Mouse (Mus musculus) embryonic fibroblast, embryonic 13.5 days (primary cell): ENCODE results near the gene Txndc15. TPM values are rescaled to one million over a fixed set of nuclear protein-coding genes. Genes with fewer than 3 reads are reported as not detected.

Experiments
- H3K27ac ChIP-seq: 2 replicates; pipeline ENCODE4 v1.5.1; 2012; ENCODE audit warnings: low read length, control low read depth, inconsistent platforms; ENCODE audit not compliant: insufficient read depth
- H3K4me1 ChIP-seq: 2 replicates; pipeline ENCODE4 v1.6.1; 2011; ENCODE audit warnings: low read length; ENCODE audit not compliant: control insufficient read depth, insufficient read depth
- H3K4me3 ChIP-seq: 2 replicates; pipeline ENCODE4 v1.5.1; 2011; ENCODE audit warnings: mild to moderate bottlenecking, control low read depth, low read length; ENCODE audit not compliant: insufficient read depth
- CTCF ChIP-seq: IDR thresholded peaks from 2 replicates; pipeline ENCODE4 v1.5.1; 2011; ENCODE audit warnings: mild to moderate bottlenecking, control low read depth, low read length, moderate library complexity, borderline replicate concordance; ENCODE audit not compliant: insufficient read depth
- POLR2A ChIP-seq: IDR thresholded peaks from 2 replicates; pipeline ENCODE4 v1.6.1; 2011; ENCODE audit warnings: low read depth, mild to moderate bottlenecking, control low read depth, low read length, moderate library complexity
- polyA plus RNA-seq: library from polyadenylated mRNA; stranded (reverse); fragments of >200 nt; gene quantifications from 2 replicates; pipeline ENCODE4 v1.2.4, GENCODE M21; 2011; ENCODE audit warnings: low read depth; ENCODE audit not compliant: missing spikeins, insufficient read length

Gene Txndc15
- polyA plus RNA-seq, 1 experiment = 48.4 TPM

DNA sequence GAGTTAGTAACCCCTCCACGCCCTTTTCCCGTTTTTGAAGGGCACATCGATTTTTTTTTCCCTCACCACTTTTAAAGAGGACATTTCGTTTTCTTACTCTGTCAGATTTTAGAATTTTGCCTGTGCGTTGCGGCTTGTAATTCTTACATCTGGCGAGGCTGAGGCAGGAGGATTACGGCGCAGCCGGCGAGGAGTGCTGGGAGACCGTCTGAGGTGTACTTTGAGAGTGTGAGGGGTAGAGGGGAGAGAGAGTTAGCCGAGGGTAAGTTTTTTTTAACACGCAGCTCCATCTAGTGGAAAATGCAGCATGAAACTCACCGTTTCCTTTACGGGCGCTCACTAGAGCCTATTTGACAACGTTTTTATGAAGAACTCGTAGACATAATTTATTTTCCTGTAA lies 13.4 kb downstream of the Txndc15 start:
- TF ChIP-seq POLR2A (peak; percentile 76), CTCF (no peak)
- Histone ChIP-seq H3K27ac (peak overlapping the region; percentile 92), H3K4me3 (peak overlapping the region; percentile 93), H3K4me1 (no peaks in the 10 kb centered on the region)

DNA sequence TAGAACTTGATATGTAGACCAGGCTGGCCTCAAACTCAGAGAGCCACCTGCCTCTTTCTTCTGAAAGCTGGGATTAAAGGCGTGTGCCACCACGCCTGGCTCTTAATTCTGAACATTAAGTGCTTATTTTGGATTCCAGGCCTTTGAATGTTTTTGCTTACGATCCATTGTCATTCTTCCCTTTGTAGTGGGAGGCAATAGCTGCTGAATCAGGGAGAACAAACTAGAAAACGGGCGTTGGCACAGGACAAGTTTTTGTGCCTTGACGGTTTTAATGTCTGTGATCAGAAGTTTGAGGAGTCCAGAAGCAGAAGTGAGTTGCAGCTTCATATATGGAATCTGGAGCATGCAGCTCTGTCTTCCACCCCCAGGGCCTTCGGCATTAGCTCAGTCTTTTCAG lies 16.3 kb downstream of the Txndc15 start:
- H3K4me3 ChIP-seq = no peak overlapping the region
- no peaks in the 10 kb centered on the region for H3K4me1 ChIP-seq
- TF ChIP-seq CTCF = no peak
- no peak for TF ChIP-seq POLR2A
- H3K27ac ChIP-seq = no peak overlapping the region

DNA sequence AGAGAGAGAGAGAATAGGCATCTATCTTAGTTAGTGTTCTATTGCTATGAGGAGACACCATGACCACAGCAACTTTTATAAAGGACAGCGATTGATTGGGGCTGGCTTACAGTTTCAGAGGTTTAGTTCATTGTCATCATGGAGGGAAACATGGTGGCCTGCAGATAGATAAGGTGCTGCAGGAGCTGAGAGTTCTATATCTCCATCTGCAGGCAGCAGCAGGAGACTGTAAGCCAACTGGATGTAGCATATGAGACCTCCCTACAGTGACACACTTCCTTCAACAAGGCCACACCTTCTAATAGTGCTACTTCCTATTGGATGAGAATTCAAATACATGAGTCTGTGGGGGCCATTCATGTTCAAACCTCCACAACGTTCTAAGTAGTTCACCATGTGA lies 17.7 kb downstream of the Txndc15 start:
- no peak overlapping the region for H3K4me3 ChIP-seq
- H3K4me1 ChIP-seq = no peaks in the 10 kb centered on the region
- TF ChIP-seq POLR2A = no peak
- TF ChIP-seq CTCF = no peak
- H3K27ac ChIP-seq = no peak overlapping the region

DNA sequence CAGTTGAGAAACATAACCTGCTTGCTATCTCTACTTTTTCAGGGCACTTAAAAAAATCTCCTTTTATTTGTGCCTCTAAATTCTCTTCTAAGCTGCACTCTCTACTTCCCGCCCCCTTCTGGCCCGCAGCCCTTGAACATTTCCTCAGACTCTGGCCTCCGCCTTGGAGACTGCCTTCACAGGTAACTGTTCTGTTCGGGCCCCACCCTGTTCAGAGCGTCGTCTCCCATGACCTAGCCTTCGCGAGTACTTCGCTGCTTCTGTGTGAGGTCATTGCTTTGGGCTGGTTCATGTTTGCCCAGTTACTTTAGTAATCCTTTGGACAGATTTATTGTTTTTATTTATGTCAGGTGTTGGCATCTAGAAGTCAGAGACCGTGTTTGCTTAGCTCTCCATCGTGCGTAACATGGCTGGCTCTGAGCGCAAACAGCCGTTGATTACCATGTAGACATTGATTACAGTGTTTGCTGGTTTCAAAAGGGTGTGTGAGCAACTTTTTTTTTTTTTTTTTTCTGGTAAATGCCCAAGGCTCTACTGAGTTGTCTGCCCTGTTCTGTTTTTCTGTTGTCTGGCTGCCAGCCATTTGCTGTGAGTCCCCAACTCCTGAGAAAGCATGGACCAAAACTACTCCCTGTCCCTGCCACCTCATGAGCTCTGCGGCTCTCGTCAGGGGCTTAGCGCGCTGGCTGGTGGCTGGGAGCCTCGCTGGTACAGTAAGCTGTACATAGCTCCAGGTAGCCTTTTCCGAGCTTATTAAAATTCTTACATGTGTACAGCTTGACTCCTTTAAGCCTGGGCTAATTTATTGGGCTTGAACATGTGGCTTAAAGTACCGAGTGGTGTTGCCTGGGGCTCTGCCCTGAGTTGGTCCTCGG lies 19.4 kb downstream of the Txndc15 start:
- Histone ChIP-seq H3K27ac (no peak overlapping the region), H3K4me1 (peaks cover 3% of the 10 kb centered on the region; the same call in 1 of the 2 replicates), H3K4me3 (no peak overlapping the region)
- no peak for TF ChIP-seq POLR2A
- no peak for TF ChIP-seq CTCF

DNA sequence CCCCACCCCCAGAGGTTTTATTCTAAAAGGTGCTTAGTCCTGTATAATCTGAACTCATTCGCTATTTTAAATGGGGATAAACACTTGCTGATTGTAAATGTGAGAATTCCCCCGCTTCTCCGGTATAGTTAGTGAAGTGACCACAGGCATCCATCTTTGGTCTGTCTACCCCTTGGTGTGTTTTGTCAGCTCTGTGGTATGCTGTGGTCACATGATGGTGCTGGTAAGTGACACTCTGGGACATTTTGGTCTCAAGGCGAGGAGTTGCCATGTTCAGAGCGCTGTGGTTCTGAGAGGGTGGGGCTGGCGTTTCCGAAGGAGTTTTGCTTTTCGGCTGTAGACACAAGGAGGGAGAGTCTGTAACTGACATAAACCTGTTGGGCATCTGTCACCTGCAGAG lies 23.4 kb downstream of the Txndc15 start:
- TF ChIP-seq POLR2A = no peak
- TF ChIP-seq CTCF = no peak
- Histone ChIP-seq H3K4me1 (peaks cover 3% of the 10 kb centered on the region; the same call in 1 of the 2 replicates), H3K4me3 (no peak overlapping the region), H3K27ac (no peak overlapping the region)

DNA sequence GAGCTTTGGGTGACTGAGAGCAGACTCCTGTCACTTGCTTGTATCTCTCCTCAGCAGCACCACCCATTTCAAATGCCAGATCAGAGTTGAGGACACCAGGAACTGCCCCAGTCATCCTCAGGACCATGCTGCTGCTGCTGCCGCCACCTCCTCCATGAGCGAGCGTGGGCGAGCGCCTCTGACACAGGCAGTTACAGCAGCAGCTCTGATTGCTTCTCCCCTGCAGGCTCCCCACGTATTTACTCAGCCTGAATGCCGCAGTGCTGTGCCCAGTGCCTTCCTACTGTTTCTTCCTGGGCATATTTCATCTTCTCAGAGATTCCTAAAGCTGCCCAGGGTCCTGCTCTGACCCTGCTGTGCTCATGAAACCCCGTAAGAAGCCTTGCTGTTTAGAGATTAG lies 27.9 kb downstream of the Txndc15 start:
- TF ChIP-seq POLR2A (no peak), CTCF (no peak)
- H3K4me3 ChIP-seq = no peak overlapping the region
- peaks cover 3% of the 10 kb centered on the region; the same call in 1 of the 2 replicates for H3K4me1 ChIP-seq
- H3K27ac ChIP-seq = no peak overlapping the region

DNA sequence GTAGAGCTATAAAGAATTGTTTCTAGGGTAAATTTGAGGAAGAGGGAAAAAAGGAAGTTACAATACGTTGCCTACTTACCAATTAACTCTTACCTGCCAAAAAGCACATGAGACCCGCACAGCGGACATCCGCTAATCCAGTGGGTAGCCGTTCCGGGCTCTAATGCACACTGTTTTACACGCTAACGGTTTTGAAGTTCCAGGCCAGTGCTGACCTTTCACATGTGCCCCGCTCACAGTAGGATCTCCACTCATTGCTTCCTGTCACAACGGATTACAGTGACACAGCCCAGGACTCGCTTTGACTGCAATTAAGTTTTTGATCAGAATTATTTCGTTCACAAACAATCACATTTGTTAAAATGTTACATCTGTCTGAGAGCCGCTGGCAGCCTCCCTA lies 39.9 kb downstream of the Txndc15 start:
- no peak for TF ChIP-seq POLR2A
- TF ChIP-seq CTCF = no peak
- Histone ChIP-seq H3K27ac (no peak overlapping the region), H3K4me3 (no peak overlapping the region), H3K4me1 (no peaks in the 10 kb centered on the region)

DNA sequence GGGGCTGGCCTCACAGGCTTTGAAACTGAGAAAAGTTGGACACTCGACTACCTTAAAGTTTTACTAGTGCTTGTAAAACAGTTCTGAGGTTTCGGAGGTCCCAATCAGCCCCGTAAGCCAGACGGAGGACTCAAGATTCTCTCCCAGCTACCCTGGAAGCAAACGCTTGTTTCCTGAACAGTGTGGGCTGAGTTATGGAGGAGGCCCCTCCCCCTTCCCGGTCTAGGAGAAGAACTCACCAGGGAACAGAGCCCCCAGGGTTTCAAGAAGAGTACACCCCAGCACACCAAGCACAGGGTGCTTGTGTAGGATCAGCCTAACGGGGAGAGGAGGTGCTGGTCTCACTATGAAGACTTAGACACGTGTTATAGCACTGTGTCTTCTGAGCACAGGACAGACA lies 42.3 kb downstream of the Txndc15 start:
- TF ChIP-seq POLR2A (no peak), CTCF (no peak)
- no peak overlapping the region for H3K27ac ChIP-seq
- H3K4me3 ChIP-seq = no peak overlapping the region
- no peaks in the 10 kb centered on the region for H3K4me1 ChIP-seq

DNA sequence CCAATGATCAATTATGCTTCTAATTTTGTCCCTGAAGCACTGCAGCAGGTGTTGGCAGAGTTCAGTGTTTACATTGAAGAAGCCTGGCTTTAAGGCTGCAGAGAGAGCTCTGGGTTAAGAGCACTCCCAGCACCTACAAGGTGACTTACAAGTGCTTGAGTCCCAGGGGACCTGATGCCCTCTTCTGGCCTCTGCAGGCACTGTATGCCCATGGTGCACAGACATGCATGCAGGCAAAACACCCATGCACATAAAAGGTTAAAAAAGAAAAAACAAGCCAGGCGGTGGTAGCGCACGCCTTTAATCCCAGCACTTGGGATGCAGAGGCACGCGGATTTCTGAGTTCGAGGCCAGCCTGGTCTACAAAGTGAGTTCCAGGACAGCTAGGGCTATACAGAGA lies 43.2 kb downstream of the Txndc15 start:
- Histone ChIP-seq H3K4me3 (no peak overlapping the region), H3K27ac (no peak overlapping the region), H3K4me1 (no peaks in the 10 kb centered on the region)
- TF ChIP-seq CTCF (no peak), POLR2A (no peak)

DNA sequence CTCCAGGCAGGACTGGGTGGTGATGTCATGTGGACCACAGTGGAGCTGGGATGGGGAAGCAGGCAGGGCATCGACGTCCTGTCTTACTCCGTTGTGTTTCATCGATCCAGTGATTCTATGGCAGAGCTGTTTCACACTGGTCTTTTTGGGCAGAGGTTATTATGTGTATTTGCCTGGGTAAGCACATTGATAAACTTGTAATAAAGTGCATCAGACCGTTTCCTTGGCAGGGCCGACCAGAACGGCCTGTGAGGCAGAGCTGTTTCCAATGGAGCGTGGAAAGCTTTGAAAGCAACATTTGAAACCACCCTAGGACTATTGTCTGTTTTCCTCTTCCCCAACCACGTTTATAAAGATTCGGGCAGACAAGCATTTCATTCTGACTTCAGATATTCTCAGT lies 46.1 kb downstream of the Txndc15 start:
- Histone ChIP-seq H3K27ac (no peak overlapping the region), H3K4me3 (no peak overlapping the region), H3K4me1 (no peaks in the 10 kb centered on the region)
- TF ChIP-seq CTCF = no peak
- no peak for TF ChIP-seq POLR2A
